Mouse (Mus musculus): ENCODE data around the gene Pop7. TPM values are rescaled to one million over a fixed set of nuclear protein-coding genes. Genes with fewer than 3 reads are reported as not detected.
A peak's percentile ranks its signal among the peaks of the same experiment; 100 is the strongest.

Gene Pop7
- polyA plus RNA-seq, 1 experiment from 2014 or later, result 28.3 TPM

DNA sequence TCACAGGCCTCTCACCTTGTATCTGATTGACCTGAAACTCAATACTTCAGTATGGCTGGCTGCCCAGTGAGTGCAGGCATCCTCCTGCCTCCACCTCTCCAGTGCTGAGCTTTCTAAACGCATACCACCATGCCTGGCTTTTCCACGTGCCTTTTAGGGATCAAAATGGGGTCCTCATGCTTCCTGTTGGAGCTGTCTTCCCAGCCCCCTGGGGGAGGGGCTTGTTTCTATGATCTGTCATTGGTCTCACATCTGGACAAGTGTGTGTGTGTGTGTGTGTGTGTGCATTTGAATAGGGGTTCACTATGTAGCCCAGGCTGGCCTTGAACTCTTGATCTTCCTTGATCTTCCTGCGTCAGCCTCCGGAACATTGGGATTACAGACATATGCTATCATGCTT lies 35.1 kb upstream of the Pop7 start:
- H3K4me2 ChIP-seq (ENCODE audit: low read depth, low read length), result no peak overlapping the region
- no peaks in the 10 kb centered on the region for H3K9me3 ChIP-seq (replicated peaks; ENCODE audit: control insufficient read depth, low read length)
- no peak overlapping the region for H3K9ac ChIP-seq (ENCODE audit: low read depth, low read length)
- H3K27me3 ChIP-seq (ENCODE audit: control insufficient read depth, insufficient read depth, low read depth, low read length), result no peaks in the 10 kb centered on the region
- 50% methylated on average over 4 of the region's 4 CpGs for WGBS (ENCODE audit: insufficient replicate concordance)
- no peak overlapping the region for H3K4me3 ChIP-seq (ENCODE audit: low read depth, low read length)
- peaks cover 5% of the 10 kb centered on the region; the same call in 1 of the 2 replicates for H3K4me1 ChIP-seq (ENCODE audit: control insufficient read depth, low read depth, low read length)
- no peaks in the 10 kb centered on the region for H3K36me3 ChIP-seq (ENCODE audit: control insufficient read depth, insufficient read depth)
- H3K27ac ChIP-seq (ENCODE audit: low read length), result no peak overlapping the region
- ATAC-seq (ENCODE audit: low read depth), result no peak

DNA sequence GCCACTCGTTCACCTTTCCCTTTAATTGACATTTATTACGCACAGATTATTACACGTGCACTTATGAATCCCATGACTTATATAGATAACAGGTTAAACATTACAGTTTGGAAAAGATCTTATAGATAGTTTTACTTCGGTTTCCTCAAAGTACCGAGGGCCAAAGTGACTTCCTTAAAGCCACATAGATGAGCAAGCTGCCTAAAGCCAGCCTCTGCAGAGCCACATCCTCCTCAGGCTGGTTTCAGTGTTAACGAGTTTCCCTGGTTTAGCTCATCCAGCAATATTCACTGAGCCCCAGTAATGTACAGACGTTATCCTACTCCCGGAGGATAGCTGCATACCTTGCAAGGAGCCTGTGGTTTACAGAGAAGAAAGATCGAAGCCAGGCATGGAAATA lies 33.0 kb upstream of the Pop7 start:
- no peak overlapping the region for H3K9ac ChIP-seq (ENCODE audit: low read depth, low read length)
- H3K9me3 ChIP-seq (replicated peaks; ENCODE audit: control insufficient read depth, low read length), result no peaks in the 10 kb centered on the region
- H3K4me3 ChIP-seq (ENCODE audit: low read depth, low read length), result no peak overlapping the region
- peaks cover 16% of the 10 kb centered on the region for H3K4me1 ChIP-seq (ENCODE audit: control insufficient read depth, low read depth, low read length)
- no peaks in the 10 kb centered on the region for H3K27me3 ChIP-seq (ENCODE audit: control insufficient read depth, insufficient read depth, low read depth, low read length)
- no peaks in the 10 kb centered on the region; the same call in 1 of the 2 replicates for H3K36me3 ChIP-seq (ENCODE audit: control insufficient read depth, insufficient read depth)
- no peak overlapping the region for H3K4me2 ChIP-seq (ENCODE audit: low read depth, low read length)
- no peak for ATAC-seq (ENCODE audit: low read depth)
- 45% methylated on average over 9 of the region's 9 CpGs for WGBS (ENCODE audit: insufficient replicate concordance)
- H3K27ac ChIP-seq (ENCODE audit: low read length), result no peak overlapping the region

- H3K4me1 ChIP-seq (ENCODE audit: control insufficient read depth, low read depth, low read length), result peaks cover 21% of the 10 kb centered on the region
- H3K9me3 ChIP-seq (replicated peaks; ENCODE audit: control insufficient read depth, low read length), result no peaks in the 10 kb centered on the region
- H3K9ac ChIP-seq (ENCODE audit: low read depth, low read length), result no peak overlapping the region
- no peak for ATAC-seq (ENCODE audit: low read depth)
- 86% methylated on average over 3 of the region's 3 CpGs for WGBS (ENCODE audit: insufficient replicate concordance)
- H3K36me3 ChIP-seq (ENCODE audit: control insufficient read depth, insufficient read depth), result peaks cover 4% of the 10 kb centered on the region
- H3K27me3 ChIP-seq (ENCODE audit: control insufficient read depth, insufficient read depth, low read depth, low read length), result no peaks in the 10 kb centered on the region
- H3K27ac ChIP-seq (ENCODE audit: low read length), result no peak overlapping the region
- no peak overlapping the region for H3K4me3 ChIP-seq (ENCODE audit: low read depth, low read length)
- H3K4me2 ChIP-seq (ENCODE audit: low read depth, low read length), result no peak overlapping the region
Measured at GRCm38 (mm10) chr5:137534762-137535161, 32.4 kb upstream of the Pop7 start.

DNA sequence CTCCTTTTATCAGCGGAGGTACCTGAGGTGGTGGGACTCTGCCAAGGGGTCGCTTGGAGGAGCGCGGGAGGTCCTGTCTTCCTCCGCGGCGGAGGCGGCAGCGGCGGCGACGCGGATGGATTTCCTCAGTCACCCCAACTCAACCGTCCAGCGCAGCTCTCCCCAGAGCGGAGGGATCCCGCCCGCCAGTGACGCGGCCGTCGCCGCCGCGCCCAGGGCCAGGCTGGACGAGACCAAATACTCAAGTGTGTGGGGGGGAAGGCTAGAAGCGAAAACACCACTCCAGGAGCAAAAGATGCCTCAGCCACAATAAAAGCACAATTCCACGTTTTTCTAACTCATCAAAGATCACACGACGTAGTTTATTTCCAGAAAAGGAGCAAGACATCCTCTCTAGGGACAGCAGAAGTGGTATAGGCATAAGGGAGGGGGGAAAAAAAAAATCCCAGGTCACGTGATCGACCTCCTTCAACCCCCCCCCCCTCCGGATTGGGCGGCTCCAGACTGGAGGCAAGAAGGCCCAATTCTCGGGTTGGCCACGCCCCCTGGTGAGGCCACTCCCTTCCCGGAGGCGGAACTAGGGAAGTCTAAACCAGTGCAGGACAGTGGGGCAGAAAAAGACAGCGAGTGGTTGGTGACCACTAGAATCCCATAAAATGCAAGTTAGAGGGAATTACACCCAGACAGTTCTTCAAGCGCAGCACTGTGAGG lies 31.0 kb upstream of the Pop7 start, which contains the start of the genes Epo and Gnb2:
TSS of gene Epo (minus strand) at position 126 of the 711 bp plus-strand sequence.
TSS of gene Gnb2 (minus strand) at position 394 of the 711 bp plus-strand sequence.
- WGBS (ENCODE audit: insufficient replicate concordance), result under 1% methylated on average over 40 of the region's 40 CpGs
- H3K27me3 ChIP-seq (ENCODE audit: control insufficient read depth, insufficient read depth, low read depth, low read length), result no peaks in the 10 kb centered on the region
- ATAC-seq (ENCODE audit: low read depth), result peak; percentile 83
- H3K36me3 ChIP-seq (ENCODE audit: control insufficient read depth, insufficient read depth), result peaks cover 19% of the 10 kb centered on the region
- peaks cover 24% of the 10 kb centered on the region for H3K4me1 ChIP-seq (ENCODE audit: control insufficient read depth, low read depth, low read length)
- H3K27ac ChIP-seq (ENCODE audit: low read length), result peak within 1 kb of the TSS; percentile 89
- H3K9me3 ChIP-seq (replicated peaks; ENCODE audit: control insufficient read depth, low read length), result no peaks in the 10 kb centered on the region
- peak within 1 kb of the TSS; percentile 93 for H3K4me2 ChIP-seq (ENCODE audit: low read depth, low read length)
- peak within 1 kb of the TSS; percentile 71 for H3K4me3 ChIP-seq (ENCODE audit: low read depth, low read length)
- H3K9ac ChIP-seq (ENCODE audit: low read depth, low read length), result peak within 1 kb of the TSS; percentile 92

DNA sequence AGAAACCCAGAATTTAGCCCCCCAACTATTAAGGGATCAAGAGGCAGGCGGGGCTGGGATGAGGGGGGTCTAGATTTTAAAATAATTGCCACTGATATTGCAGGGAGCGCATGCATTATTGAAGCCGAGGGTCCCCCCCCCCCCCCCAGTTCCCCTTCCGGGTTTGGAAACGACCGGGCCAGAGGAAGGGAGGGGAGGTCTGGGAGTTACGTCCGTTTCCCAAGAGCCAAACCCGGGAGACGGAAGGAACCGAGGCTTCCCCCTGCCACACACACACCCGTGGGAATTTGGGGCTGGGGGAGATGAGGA lies 30.4 kb upstream of the Pop7 start:
- H3K4me1 ChIP-seq (ENCODE audit: control insufficient read depth, low read depth, low read length), result peaks cover 27% of the 10 kb centered on the region
- ATAC-seq (ENCODE audit: low read depth), result peak; percentile 20

GRCm38 (mm10) chr5:137532131-137532807 lies 30.0 kb upstream of the Pop7 start:
- Histone ChIP-seq H3K4me3 (ENCODE audit: low read depth, low read length) (peak overlapping the region; percentile 71), H3K27me3 (ENCODE audit: control insufficient read depth, insufficient read depth, low read depth, low read length) (no peaks in the 10 kb centered on the region), H3K27ac (ENCODE audit: low read length) (peak overlapping the region; percentile 89), H3K9me3 (replicated peaks; ENCODE audit: control insufficient read depth, low read length) (no peaks in the 10 kb centered on the region), H3K4me2 (ENCODE audit: low read depth, low read length) (peak overlapping the region; percentile 93), H3K4me1 (ENCODE audit: control insufficient read depth, low read depth, low read length) (peaks cover 27% of the 10 kb centered on the region), H3K9ac (ENCODE audit: low read depth, low read length) (peak overlapping the region; percentile 92), H3K36me3 (ENCODE audit: control insufficient read depth, insufficient read depth) (peaks cover 29% of the 10 kb centered on the region)
- WGBS (ENCODE audit: insufficient replicate concordance), result under 1% methylated on average over 19 of the region's 19 CpGs
- no peak for ATAC-seq (ENCODE audit: low read depth)

More for the DNA sequence above, 30.4 kb upstream of the Pop7 start:
- Histone ChIP-seq H3K27ac (ENCODE audit: low read length) (peak overlapping the region; percentile 89), H3K4me3 (ENCODE audit: low read depth, low read length) (peak overlapping the region; percentile 71), H3K9me3 (replicated peaks; ENCODE audit: control insufficient read depth, low read length) (no peaks in the 10 kb centered on the region), H3K36me3 (ENCODE audit: control insufficient read depth, insufficient read depth) (peaks cover 24% of the 10 kb centered on the region), H3K9ac (ENCODE audit: low read depth, low read length) (peak overlapping the region; percentile 92), H3K27me3 (ENCODE audit: control insufficient read depth, insufficient read depth, low read depth, low read length) (no peaks in the 10 kb centered on the region), H3K4me2 (ENCODE audit: low read depth, low read length) (peak overlapping the region; percentile 93)
- WGBS (ENCODE audit: insufficient replicate concordance), result under 1% methylated on average over 12 of the region's 12 CpGs

DNA sequence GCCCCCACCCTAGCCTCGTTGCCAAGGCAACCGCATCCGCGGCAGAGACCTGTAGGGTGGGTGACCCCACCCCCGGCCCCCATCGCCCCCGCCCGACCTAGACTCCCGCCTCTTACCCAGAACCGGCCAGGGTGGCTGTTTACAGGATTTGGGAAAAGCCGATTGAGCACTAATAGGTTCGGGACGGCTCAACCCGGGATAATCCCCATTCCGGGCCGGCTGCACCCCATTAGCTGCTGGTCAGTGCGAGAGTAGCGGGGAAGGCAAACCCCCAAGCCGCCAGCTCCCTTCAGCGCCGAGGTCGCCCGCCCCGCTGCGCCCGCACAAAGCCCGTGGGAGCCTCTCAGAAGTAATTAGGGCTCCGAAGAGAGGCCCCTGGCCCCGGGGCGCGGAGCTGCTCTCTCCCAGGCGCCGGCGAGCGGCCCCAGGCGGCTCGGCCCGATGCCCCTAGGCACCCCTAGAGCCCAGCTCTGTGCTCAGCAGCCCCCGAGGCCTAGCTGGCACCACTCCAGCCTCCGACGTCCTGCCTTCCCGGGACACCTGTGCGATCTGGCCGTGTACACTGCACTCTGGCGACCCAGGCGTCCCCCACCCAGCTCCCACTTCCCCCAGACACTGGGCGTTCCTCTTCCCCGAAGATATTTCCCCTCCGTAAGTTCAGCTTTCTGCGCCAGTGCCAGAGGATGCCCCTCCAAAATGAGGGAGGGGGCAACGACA lies 29.3 kb upstream of the Pop7 start:
- Histone ChIP-seq H3K4me2 (ENCODE audit: low read depth, low read length) (peak overlapping the region; percentile 93), H3K9me3 (replicated peaks; ENCODE audit: control insufficient read depth, low read length) (no peaks in the 10 kb centered on the region), H3K4me1 (ENCODE audit: control insufficient read depth, low read depth, low read length) (peaks cover 28% of the 10 kb centered on the region), H3K27ac (ENCODE audit: low read length) (peak overlapping the region; percentile 89), H3K36me3 (ENCODE audit: control insufficient read depth, insufficient read depth) (peaks cover 31% of the 10 kb centered on the region), H3K9ac (ENCODE audit: low read depth, low read length) (peak overlapping the region; percentile 92), H3K4me3 (ENCODE audit: low read depth, low read length) (peak overlapping the region; percentile 71), H3K27me3 (ENCODE audit: control insufficient read depth, insufficient read depth, low read depth, low read length) (no peaks in the 10 kb centered on the region)
- under 1% methylated on average over 50 of the region's 51 CpGs for WGBS (ENCODE audit: insufficient replicate concordance)
- peak; percentile 9; the same call in 1 of the 2 replicates for ATAC-seq (ENCODE audit: low read depth)

GRCm38 (mm10) chr5:137530588-137531413 lies 28.5 kb upstream of the Pop7 start:
- WGBS (ENCODE audit: insufficient replicate concordance), result 6% methylated on average over 46 of the region's 46 CpGs
- peak; percentile 4 for ATAC-seq (ENCODE audit: low read depth)
- peak overlapping the region; percentile 89 for H3K27ac ChIP-seq (ENCODE audit: low read length)

More at GRCm38 (mm10) chr5:137530588-137531413, 28.5 kb upstream of the Pop7 start:
- Histone ChIP-seq H3K27me3 (ENCODE audit: control insufficient read depth, insufficient read depth, low read depth, low read length) (no peaks in the 10 kb centered on the region), H3K9me3 (replicated peaks; ENCODE audit: control insufficient read depth, low read length) (no peaks in the 10 kb centered on the region), H3K9ac (ENCODE audit: low read depth, low read length) (peak overlapping the region; percentile 92), H3K4me2 (ENCODE audit: low read depth, low read length) (peak overlapping the region; percentile 93), H3K36me3 (ENCODE audit: control insufficient read depth, insufficient read depth) (peaks cover 31% of the 10 kb centered on the region), H3K4me3 (ENCODE audit: low read depth, low read length) (peak overlapping the region; percentile 71), H3K4me1 (ENCODE audit: control insufficient read depth, low read depth, low read length) (peaks cover 35% of the 10 kb centered on the region)
